Mouse (Mus musculus) T-cell, adult 2 months (primary cell): Measurements from ENCODE around the gene Pex16.

Experiments used
- DNase-seq: peaks from one replicate; pipeline ENCODE4 v3.0.0; 2022; ENCODE audit warnings: low spot score

The Pex16 gene

DNA sequence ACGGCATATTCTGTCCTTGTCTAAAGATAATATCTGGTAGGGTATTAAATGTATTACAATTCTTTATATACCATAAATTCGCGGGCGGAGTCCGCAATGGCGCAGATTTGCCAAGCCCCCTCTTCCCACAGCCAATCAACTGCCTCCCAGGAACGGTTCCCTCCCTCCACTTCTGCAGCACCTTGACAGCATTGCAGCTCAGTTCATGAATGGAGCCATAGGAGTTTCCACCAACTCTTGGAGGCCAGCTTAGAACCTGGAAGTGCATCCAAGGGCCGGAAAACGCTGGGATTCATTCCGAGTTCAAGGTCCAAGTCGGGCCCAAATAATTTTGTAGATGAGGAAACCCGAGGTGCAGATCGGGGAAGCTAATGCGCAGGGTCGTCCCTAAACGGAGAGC lies at the start of gene Pex16, which contains the start of gene Large2:
TSS of gene Pex16 (plus strand) at position 163 of the 400 bp plus-strand sequence.
TSS of gene Large2 (minus strand) at position 356 of the 400 bp plus-strand sequence.
- DNase-seq, result peak; percentile 48

- no peak for DNase-seq
Measured at GRCm38 (mm10) chr2:92325676-92326075, 48.8 kb upstream of the Pex16 start.

DNA sequence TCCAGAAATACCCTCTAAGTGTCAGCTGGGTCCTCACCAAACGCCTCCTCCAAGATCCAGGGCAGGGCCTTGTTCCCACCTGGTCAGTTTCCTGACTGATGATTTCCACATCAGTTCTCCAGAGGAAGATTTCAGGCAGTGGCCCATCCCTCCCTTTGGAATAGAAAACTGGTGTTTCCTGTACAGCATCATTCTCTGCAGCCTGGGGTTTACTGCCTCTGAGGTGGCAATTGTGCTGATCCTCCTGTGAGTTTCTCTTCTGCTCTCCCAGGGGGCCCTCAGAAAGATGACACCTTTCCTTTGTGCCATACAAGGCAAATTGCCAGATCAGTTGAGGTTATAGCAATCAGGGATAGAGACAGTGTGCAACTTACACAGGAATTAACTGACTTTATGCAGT lies 48.3 kb upstream of the Pex16 start:
- no peak for DNase-seq

DNA sequence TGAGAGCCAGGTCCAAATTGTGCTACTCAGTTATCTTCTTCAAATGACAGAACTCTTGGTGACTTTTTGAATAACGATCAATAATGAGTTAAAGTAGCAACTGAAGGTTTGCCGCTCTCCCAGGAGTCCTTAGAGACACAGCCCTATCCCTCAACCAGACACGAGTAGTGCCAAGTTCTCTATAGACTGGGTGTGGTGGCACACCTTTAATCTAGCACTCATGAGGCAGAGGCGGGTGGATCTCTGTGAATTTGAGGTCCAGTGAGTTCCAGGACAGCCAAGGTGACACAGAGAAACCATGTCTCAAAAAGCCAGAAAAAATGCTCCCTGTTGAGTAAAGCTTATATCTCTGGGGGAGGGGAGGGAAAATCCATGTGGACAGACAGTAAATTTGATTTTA lies 46.9 kb upstream of the Pex16 start:
- no peak for DNase-seq

GRCm38 (mm10) chr2:92328206-92328605 lies 46.3 kb upstream of the Pex16 start:
- DNase-seq, result no peak

DNA sequence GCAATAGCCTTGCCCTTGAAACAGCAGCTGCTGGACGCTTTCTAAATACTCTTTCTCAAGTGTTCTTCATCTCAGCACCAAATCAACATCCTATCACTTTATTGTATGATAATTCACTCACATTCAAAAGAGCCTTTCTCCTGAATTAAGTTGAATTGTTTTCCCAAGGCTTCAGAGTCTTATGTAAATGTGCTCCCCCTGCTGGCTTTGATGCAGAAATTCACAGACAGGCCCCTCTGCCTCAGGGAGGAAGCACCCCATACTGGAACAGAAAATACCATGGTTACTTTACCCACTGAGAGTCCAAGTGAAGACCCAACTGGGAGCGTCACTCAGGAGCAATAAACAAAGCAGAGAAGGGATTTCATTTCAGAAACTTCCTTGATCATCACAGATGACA lies 43.6 kb upstream of the Pex16 start:
- DNase-seq, result peak; percentile 12

- no peak for DNase-seq
Measured at GRCm38 (mm10) chr2:92331410-92331809, 43.1 kb upstream of the Pex16 start.

DNA sequence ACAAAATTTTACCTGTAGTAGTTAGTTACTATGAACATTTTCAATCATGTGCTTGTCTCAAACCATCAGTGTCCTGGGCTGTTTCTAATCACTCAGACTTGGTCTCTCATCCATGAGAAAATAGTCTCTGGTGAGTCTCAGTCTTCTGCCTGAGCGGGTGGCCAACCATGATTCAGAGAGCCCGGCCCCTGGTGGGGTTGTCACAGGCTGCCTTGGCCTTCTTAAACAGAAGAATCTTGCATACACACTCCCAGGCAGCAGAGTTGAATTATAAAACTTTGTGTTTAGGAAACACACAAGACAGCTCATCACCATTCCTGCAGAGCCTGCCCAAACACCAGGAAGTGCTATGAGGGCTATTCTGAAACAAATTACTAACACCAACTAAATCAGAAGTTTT lies 42.6 kb upstream of the Pex16 start:
- DNase-seq, result no peak

DNA sequence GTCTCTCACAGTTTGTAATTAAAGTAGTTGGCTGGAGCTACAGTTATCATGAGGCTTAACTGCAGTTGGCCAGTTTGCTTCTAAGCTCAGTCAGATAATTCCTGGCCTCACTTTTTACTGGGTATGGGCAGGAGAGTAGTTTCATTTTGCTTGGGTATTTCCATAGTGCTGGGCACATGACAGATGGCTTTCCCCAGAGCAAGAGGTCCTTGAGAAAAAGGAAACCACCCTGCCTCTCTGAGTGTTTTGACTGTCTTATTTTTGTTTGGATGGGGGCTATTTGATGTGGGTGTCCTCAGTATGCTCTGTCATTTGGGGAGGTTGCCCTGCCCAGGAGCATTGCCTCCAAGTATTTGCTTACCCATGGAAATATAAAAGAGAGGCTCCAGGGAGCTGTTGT lies 32.1 kb upstream of the Pex16 start:
- DNase-seq, result no peak

DNA sequence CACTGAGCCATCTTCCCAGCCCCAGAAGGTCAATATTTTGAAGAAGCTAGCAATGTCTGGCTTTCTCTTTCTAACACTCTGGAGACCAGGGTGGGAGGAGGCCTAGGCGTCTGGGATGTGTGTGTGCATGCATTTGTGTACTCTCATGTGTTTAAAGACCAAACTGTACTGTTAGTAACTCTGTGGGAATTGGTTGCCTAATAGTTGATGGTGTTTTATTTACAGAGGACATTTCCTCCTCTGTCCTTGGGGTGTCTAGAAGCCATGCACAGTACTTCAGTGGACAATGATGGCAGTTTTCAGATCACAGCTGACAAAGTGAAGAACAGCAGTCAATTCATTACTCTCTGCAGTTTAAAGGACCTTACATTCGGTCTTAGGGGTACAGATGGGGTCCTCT lies 27.3 kb upstream of the Pex16 start:
- DNase-seq, result no peak

GRCm38 (mm10) chr2:92349589-92350425 lies 24.7 kb upstream of the Pex16 start:
- DNase-seq, result no peak

GRCm38 (mm10) chr2:92350686-92351085 lies 23.8 kb upstream of the Pex16 start:
- no peak for DNase-seq

DNA sequence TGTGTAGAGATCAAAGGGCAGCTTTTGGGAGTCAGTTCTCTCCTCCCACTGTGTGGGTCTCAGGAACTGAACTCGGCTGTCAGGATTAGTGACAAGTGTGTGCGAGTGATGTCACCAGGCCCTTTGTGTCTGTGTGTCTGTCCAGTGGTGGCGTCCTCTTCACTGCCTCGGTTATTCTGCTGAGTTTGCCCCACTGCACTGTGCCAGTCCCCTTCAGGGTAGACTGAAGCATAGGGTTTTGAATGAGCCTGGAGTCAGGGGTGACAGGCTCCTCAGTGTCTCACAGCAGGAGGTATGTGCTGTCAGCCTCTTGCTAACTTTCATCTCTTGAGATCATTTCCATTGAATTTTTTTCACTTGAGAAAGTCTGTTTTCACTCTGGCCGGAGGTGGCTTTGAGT lies 21.1 kb upstream of the Pex16 start:
- no peak for DNase-seq

DNA sequence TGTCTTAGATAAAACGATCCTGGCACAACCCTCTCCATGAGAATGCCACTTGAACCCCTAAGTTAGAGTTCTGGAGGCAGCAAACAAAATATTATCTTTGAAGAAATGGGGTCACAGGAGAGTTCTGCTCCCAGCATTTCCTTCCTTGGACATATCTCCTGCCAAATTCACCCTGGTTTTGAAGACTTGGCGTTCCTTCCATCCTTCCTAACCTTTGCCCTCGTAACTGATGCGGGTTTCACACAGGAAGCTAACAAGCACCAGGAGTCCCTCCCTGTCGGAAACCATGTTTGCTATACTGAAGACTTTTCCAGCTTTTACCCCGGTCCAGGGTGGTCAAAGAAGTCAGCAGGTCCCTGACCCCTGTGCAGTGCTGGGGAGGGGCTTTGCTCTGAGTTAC lies 20.3 kb upstream of the Pex16 start:
- DNase-seq, result no peak

GRCm38 (mm10) chr2:92359301-92359700 lies 15.2 kb upstream of the Pex16 start:
- no peak for DNase-seq

DNA sequence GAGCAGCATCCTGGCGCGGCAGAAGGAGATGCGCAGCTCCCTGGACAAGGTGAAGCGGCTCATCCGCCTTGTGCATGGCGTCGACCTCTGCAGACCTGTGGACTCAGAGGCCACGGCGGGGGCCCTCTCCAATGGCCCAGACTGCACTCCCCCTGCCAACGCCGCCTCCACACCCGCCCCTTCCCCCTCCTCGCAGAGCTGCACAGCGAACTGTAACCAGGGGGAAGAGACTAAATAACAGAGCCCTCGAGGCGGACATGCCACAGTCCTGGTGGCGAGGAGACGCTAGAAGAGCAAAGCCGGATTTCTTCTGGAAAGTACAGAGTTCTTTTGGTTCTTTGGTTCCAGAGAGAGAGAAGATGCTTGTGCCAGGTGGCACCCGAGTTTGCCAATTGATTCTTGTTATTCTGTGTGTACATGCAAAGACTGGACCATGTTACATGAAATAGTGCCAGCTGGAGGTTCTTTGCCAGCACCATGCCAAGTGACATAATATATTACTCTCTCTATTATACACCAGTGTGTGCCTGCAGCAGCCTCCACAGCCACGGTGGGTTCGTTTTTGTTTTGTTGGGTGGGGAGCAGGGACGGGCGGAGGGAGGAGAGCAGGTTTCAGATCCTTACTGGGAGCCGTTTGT lies 14.2 kb upstream of the Pex16 start:
- DNase-seq, result no peak

GRCm38 (mm10) chr2:92360893-92361292 lies 13.6 kb upstream of the Pex16 start:
- DNase-seq, result no peak

DNA sequence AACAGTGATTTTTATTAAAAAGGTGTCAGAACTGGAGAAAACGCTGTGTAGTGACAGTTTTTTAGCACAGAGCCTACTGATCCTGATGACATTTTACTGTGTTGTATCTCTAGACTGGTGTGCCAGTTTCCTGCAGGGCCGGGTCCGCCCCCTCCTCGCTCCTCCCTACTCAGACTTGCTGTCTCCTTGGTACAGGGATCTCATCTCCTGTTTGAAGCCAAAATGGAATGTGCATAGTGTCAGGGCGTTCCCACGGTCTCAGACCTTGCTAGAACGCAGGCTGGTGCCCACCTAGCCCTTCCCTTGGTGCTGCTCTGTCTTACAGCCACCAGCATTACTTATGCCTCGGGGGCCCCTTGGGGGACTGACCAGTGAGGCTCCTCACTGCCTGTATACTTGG lies 12.7 kb upstream of the Pex16 start:
- no peak for DNase-seq

GRCm38 (mm10) chr2:92362571-92363228 lies 11.8 kb upstream of the Pex16 start:
- no peak for DNase-seq

- no peak for DNase-seq
Measured at GRCm38 (mm10) chr2:92364086-92364485, 10.4 kb upstream of the Pex16 start.

- no peak for DNase-seq
Measured at GRCm38 (mm10) chr2:92365568-92365967, 8.9 kb upstream of the Pex16 start.

- DNase-seq, result no peak
Measured at GRCm38 (mm10) chr2:92367383-92368029, 7.0 kb upstream of the Pex16 start.

DNA sequence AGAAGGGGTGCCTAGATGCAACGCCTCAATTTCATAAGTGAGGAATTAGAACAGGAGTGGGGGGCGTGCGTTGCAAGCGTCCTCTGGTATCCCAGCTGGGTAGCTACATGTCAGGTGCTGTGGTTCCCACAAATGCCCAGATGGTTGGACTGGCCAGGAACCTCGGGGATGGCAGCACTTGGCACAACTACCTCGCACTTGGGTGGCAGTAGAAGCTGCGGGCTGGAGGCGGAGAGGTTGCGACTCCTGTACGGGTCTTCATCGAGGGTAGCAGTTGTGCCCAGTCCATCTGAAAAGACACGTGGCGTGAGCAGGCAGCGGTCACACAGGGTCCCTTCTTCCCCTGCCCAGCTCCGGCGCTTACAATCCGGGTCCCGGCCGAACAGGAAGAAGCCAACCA lies 4.1 kb upstream of the Pex16 start:
- DNase-seq, result no peak
